Mouse (Mus musculus) liver, embryonic 18 days (tissue): ENCODE data around the gene Mtpn. TPM values are rescaled to one million over a fixed set of nuclear protein-coding genes. Genes with fewer than 3 reads are reported as not detected.

ENCODE experiments used
- polyA plus RNA-seq: library from polyadenylated mRNA; depleted of rRNA; stranded (reverse); fragments of >200 nt; gene quantifications from 2 replicates; pipeline ENCODE4 v1.2.3, GENCODE M21; 2012; rRNA removed

Gene Mtpn
- 22.1 and 23.0 TPM in 2 replicates for polyA plus RNA-seq

DNA sequence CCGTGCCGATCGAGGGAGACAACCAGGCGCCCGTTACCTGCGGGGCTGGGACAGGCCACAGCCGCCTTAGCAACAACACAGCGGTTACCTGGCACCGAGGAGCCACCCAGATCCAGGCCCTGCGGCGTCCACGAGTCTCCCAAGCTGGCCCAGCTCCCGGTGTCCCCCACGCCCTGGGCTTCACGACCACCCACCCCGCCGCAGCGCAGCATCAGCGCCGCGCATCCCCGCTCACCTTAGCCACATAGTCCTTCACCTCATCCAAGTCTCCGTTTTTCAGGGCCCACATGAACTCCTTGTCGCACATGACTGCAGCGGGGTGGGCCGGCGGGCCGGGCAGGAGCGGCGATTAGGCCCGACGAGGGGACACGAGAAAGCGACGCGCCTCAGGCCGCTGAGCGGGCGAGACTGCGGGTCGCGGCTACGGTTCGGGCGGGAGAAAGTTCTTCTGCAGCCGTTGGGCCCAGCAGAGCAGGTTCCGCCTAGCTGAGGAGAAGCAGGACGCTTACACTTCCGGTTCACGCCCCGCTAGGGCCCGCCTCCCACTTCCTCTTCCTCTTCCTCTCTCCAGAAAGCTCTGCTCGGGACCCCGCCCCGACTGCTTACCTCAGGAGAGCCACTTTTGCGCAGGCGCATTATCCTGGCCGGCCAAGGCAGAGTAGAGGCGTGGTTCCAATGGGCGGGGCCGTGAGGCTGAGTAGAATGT is at the start of gene Mtpn:
Mtpn (minus strand) TSS at position 585 of the 706 bp plus-strand sequence.

Other genes starting within 250 kb of the Mtpn start
- 0.01 and 0.02 TPM in 2 replicates for gene Slc13a4, start 231.8 kb downstream of the Mtpn start, polyA plus RNA-seq
- 0.17 TPM in 2 replicates for gene Fam180a, start 213.7 kb downstream of the Mtpn start, polyA plus RNA-seq